In genomic region chr11:49292777-49293176, GRCm38 (mm10) we compare ENCODE assay signal across 24 mouse cellular contexts. TPM values are rescaled to one million over a fixed set of nuclear protein-coding genes. Genes with fewer than 3 reads are reported as not detected.
DNase-seq lines count a peak whose midpoint lies in the region; ATAC-seq lines count a peak whose summit lies in the region.
"Had no signal": no experiment of that assay in that cellular context is flagged by ENCODE, and none has a peak within 500 bp of the region (broad histone marks: within the 10 kb centered on the region; RNA-seq: fewer than 3 reads in every experiment).

No protein-coding gene starts in this region.

- 71% methylated on average over 3 of the region's 3 CpGs for WGBS in heart, embryonic 11.5 days (ENCODE audit: insufficient replicate concordance)

- no peaks in the 10 kb centered on the region for H3K4me1 ChIP-seq in heart, embryonic 11.5 days (ENCODE audit: control insufficient read depth, insufficient read depth, low read length)
- H3K4me1 ChIP-seq: embryonic facial prominence, embryonic 15.5 days; heart, embryonic 15.5 days; hindbrain, embryonic 10.5 days had no signal

- no peaks in the 10 kb centered on the region for H3K9me3 ChIP-seq in heart, embryonic 11.5 days (replicated peaks; ENCODE audit: control insufficient read depth, low read length)
- H3K9me3 ChIP-seq: embryonic facial prominence, embryonic 15.5 days; heart, embryonic 15.5 days; hindbrain, embryonic 10.5 days; midbrain, embryonic 13.5 days had no signal

- H3K9ac ChIP-seq in heart, embryonic 11.5 days (ENCODE audit: low read depth, low read length): no peak overlapping the region
- H3K9ac ChIP-seq: embryonic facial prominence, embryonic 15.5 days; heart, embryonic 15.5 days; midbrain, embryonic 13.5 days had no signal

- no peak overlapping the region for H3K4me3 ChIP-seq in heart, embryonic 11.5 days (ENCODE audit: low read depth, low read length)
- H3K4me3 ChIP-seq: embryonic facial prominence, embryonic 15.5 days; heart, embryonic 15.5 days; hindbrain, embryonic 10.5 days; midbrain, embryonic 13.5 days had no signal

- no peaks in the 10 kb centered on the region for H3K36me3 ChIP-seq in heart, embryonic 11.5 days (ENCODE audit: control insufficient read depth, insufficient read depth, low read length)
- H3K36me3 ChIP-seq: embryonic facial prominence, embryonic 15.5 days; heart, embryonic 15.5 days; hindbrain, embryonic 10.5 days; midbrain, embryonic 13.5 days had no signal

- ATAC-seq in frontal cortex, adult (ENCODE audit: low TSS enrichment): peak; percentile 96
- ATAC-seq in megakaryocyte progenitor cell, adult 5-6 weeks (replicated peaks; ENCODE audit: poor library complexity): no peak
- no peak for ATAC-seq in heart, embryonic 11.5 days (replicated peaks; ENCODE audit: insufficient number of reproducible peaks, low FRiP score, low TSS enrichment)
- ATAC-seq: midbrain, embryonic 13.5 days had no signal

- H3K4me2 ChIP-seq in heart, embryonic 11.5 days: no peak overlapping the region
- H3K4me2 ChIP-seq: embryonic facial prominence, embryonic 15.5 days; heart, embryonic 15.5 days; midbrain, embryonic 13.5 days had no signal

- H3K27me3 ChIP-seq in heart, embryonic 11.5 days (ENCODE audit: control insufficient read depth, insufficient read depth, low read length): no peaks in the 10 kb centered on the region
- H3K27me3 ChIP-seq: embryonic facial prominence, embryonic 15.5 days; heart, embryonic 15.5 days; midbrain, embryonic 13.5 days had no signal

- DNase-seq in frontal cortex, postnatal 10 days (ENCODE audit: low spot score in 2 of 2): no peak
- DNase-seq in retina, postnatal 1 day: peak; percentile 35
- no peak for DNase-seq in retina, embryonic 14.5 days (ENCODE audit: low spot score)
- peak; percentile 58 for DNase-seq in layer of hippocampus, adult 9-11 months
- peak; percentile 69 for DNase-seq in telencephalon, adult 2 months (ENCODE audit: low read depth, low spot score)
- DNase-seq: cerebellum, adult 2 months; kidney, adult 9 months; lung, adult 2 months; thymus, postnatal 4 days had no signal

- no peak overlapping the region for H3K27ac ChIP-seq in heart, embryonic 11.5 days (ENCODE audit: low read depth, low read length)
- H3K27ac ChIP-seq: embryonic facial prominence, embryonic 15.5 days; heart, embryonic 15.5 days; hindbrain, embryonic 10.5 days; macrophage; midbrain, embryonic 13.5 days had no signal

RNA-seq across cellular contexts. Expression of gene Olfr1392, which starts 7.7 kb away (rescaled TPM):
- total RNA-seq in megakaryocyte progenitor cell, adult 5-6 weeks (2015): not detected in 2 replicates
- total RNA-seq in megakaryocyte progenitor cell, adult 5-6 weeks (2017): not detected in 2 replicates
- polyA plus RNA-seq in heart, embryonic 11.5 days (2014; fragmentation: Nextera tagmentation; extraction: Ambion mirVana): not detected in 2 replicates
- polyA plus RNA-seq: embryonic facial prominence, embryonic 15.5 days; forebrain, embryonic 11.5 days; heart, embryonic 15.5 days; midbrain, embryonic 13.5 days; neural tube, embryonic 11.5 days had no signal

RNA-seq across cellular contexts. Expression of gene Olfr10, which starts 11.8 kb away (rescaled TPM):
- not detected in 2 replicates for total RNA-seq in megakaryocyte progenitor cell, adult 5-6 weeks (2015)
- total RNA-seq in megakaryocyte progenitor cell, adult 5-6 weeks (2017): not detected in 2 replicates
- polyA plus RNA-seq in heart, embryonic 11.5 days (2014; fragmentation: Nextera tagmentation; extraction: Ambion mirVana): not detected in 2 replicates
- polyA plus RNA-seq: cerebellum, adult 2 months; cortical plate, adult 2 months; embryonic facial prominence, embryonic 15.5 days; forebrain, embryonic 11.5 days; gonadal fat pad, adult 2 months; heart, embryonic 15.5 days; hindbrain, embryonic 10.5 days; large intestine, adult 2 months; limb, embryonic 14.5 days; lung, adult 2 months; macrophage; midbrain, embryonic 13.5 days; neural tube, embryonic 11.5 days; testis, adult 2 months had no signal

RNA-seq across cellular contexts. Expression of gene Olfr1393, which starts 14.7 kb away (rescaled TPM):
- total RNA-seq in megakaryocyte progenitor cell, adult 5-6 weeks (2015): 0.05 TPM in 2 replicates
- not detected in 2 replicates for total RNA-seq in megakaryocyte progenitor cell, adult 5-6 weeks (2017)
- polyA plus RNA-seq in heart, embryonic 11.5 days (2014; fragmentation: Nextera tagmentation; extraction: Ambion mirVana): not detected in 2 replicates
- polyA plus RNA-seq: forebrain, embryonic 11.5 days; heart, embryonic 15.5 days; hindbrain, embryonic 10.5 days; lung, adult 2 months; macrophage; midbrain, embryonic 13.5 days had no signal

RNA-seq across cellular contexts. Expression of gene Olfr1391, which starts 29.8 kb away (rescaled TPM):
- total RNA-seq in megakaryocyte progenitor cell, adult 5-6 weeks (2015): not detected in 2 replicates
- total RNA-seq in megakaryocyte progenitor cell, adult 5-6 weeks (2017): not detected in 2 replicates
- polyA plus RNA-seq in heart, embryonic 11.5 days (2014; fragmentation: Nextera tagmentation; extraction: Ambion mirVana): not detected in 2 replicates
- polyA plus RNA-seq: cerebellum, adult 2 months; cortical plate, adult 2 months; forebrain, embryonic 11.5 days; gonadal fat pad, adult 2 months; heart, embryonic 15.5 days; hindbrain, embryonic 10.5 days; large intestine, adult 2 months; limb, embryonic 14.5 days; lung, adult 2 months; macrophage; midbrain, embryonic 13.5 days; neural tube, embryonic 11.5 days; testis, adult 2 months had no signal

RNA-seq across cellular contexts. Expression of gene Olfr1390, which starts 42.2 kb away (rescaled TPM):
- not detected in 2 replicates for total RNA-seq in megakaryocyte progenitor cell, adult 5-6 weeks (2015)
- not detected in 2 replicates for total RNA-seq in megakaryocyte progenitor cell, adult 5-6 weeks (2017)
- polyA plus RNA-seq in heart, embryonic 11.5 days (2014; fragmentation: Nextera tagmentation; extraction: Ambion mirVana): not detected in 2 replicates
- polyA plus RNA-seq: cerebellum, adult 2 months; cortical plate, adult 2 months; embryonic facial prominence, embryonic 15.5 days; forebrain, embryonic 11.5 days; gonadal fat pad, adult 2 months; heart, embryonic 15.5 days; hindbrain, embryonic 10.5 days; large intestine, adult 2 months; limb, embryonic 14.5 days; lung, adult 2 months; macrophage; midbrain, embryonic 13.5 days; neural tube, embryonic 11.5 days; testis, adult 2 months had no signal

Comparison
In these comparisons a context has a peak if more than half of its experiments do, and no peak if none do; other contexts are left out.
1. DNase-seq: peak in retina, postnatal 1 day (single experiment), layer of hippocampus, adult 9-11 months (single experiment) and telencephalon, adult 2 months (single experiment); none in frontal cortex, postnatal 10 days (0 of 2) and retina, embryonic 14.5 days (single experiment).